Mouse (Mus musculus) adrenal gland, postnatal 4 days (tissue): ENCODE results near the gene Endou. TPM values are rescaled to one million over a fixed set of nuclear protein-coding genes. Genes with fewer than 3 reads are reported as not detected.
"Not testable (repeated sequence)": the region's sequence is repeated elsewhere in the genome, so short reads cannot be mapped to it uniquely, and the experiment has no call there.

ENCODE experiments used
- DNase-seq, 2 experiments: peaks; one replicate each; pipeline ENCODE4 v3.0.0; 2021 to 2022; ENCODE audit warnings: low spot score in 2 of 2, mixed read lengths in 2 of 2
- total RNA-seq, 2 experiments: library from RNA; stranded (reverse); gene quantifications; 2 replicates each; pipeline ENCODE4 v1.2.3; 2021

The Endou gene
- total RNA-seq, 2 experiments from 2014 or later = 0.95 to 1.1 TPM

- DNase-seq = no peak
These were observed 37.7 kb downstream of the Endou start for GRCm38 (mm10) chr15:97693411-97693810.

- DNase-seq = no peak
These were observed 47.0 kb downstream of the Endou start for GRCm38 (mm10) chr15:97684118-97684517.

- no peak for DNase-seq
These were observed 49.1 kb downstream of the Endou start for GRCm38 (mm10) chr15:97682053-97682452.

GRCm38 (mm10) chr15:97679991-97680681 lies 51.0 kb downstream of the Endou start:
- no peak for DNase-seq

- no peak for DNase-seq
These were observed 53.8 kb downstream of the Endou start for GRCm38 (mm10) chr15:97677341-97677740.

- DNase-seq = no peak
These were observed 55.2 kb downstream of the Endou start for GRCm38 (mm10) chr15:97675927-97676326.

GRCm38 (mm10) chr15:97674423-97674822 lies 56.7 kb downstream of the Endou start:
- DNase-seq = no peak

GRCm38 (mm10) chr15:97673256-97674000 lies 57.7 kb downstream of the Endou start:
- no peak for DNase-seq

- no peak for DNase-seq
These were observed 58.9 kb downstream of the Endou start for GRCm38 (mm10) chr15:97672211-97672765.

GRCm38 (mm10) chr15:97670554-97670953 lies 60.6 kb downstream of the Endou start:
- no peak for DNase-seq

- not testable (repeated sequence) for DNase-seq
These were observed 62.8 kb downstream of the Endou start for GRCm38 (mm10) chr15:97668158-97668877.

GRCm38 (mm10) chr15:97667437-97667836 lies 63.7 kb downstream of the Endou start:
- peak; percentile 21 to 40 for DNase-seq

- DNase-seq = no peak
These were observed 64.7 kb downstream of the Endou start for GRCm38 (mm10) chr15:97666457-97666770.

- no peak for DNase-seq
These were observed 65.2 kb downstream of the Endou start for GRCm38 (mm10) chr15:97665770-97666456.

GRCm38 (mm10) chr15:97664981-97665668 lies 66.0 kb downstream of the Endou start:
- no peak for DNase-seq

- peak; percentile 27 to 49 for DNase-seq
These were observed 67.3 kb downstream of the Endou start for GRCm38 (mm10) chr15:97663750-97664406.
